Mouse (Mus musculus): ENCODE measurements around the gene Pafah2.

Pafah2 gene

DNA sequence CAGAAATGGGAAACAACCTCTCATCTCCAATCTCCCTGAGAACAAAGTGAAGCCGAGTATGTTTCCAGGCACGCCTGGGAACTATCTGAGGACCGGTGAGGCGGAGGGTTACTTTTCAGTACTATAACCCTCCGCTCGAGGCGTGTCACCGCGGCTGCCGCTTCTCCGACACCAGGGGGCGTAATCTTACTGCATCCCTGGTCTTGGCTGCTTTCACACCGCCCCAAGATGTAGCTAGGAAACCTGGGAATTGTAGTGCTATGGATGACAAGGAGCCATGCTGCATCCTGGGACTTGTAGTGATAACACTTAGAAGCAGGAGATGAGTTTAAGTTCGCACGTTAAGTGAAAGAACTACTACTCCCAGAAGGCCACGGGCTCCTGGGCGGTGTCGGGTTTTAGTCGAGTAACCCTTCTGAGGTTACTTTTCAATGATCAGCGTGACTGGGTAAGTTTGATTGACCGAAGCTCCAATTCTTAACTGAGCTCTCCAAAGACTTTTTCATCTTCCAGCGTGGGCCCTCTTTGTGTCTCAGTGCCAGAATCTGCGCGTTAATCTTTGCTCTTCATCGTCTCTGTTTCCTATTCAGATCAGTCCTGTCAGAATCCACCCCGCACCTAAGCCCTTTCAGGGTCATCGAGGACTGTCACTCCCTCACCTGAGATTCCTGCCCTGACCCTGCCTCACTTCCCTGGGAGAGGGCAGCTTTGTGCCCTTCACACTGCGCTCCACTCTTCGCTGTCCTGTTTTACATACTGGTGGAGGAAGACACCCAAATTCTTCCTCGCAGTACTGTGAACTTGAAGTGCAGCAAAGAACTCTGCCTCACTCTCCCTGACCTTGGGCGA is at the start of gene Pafah2:
Gene Pafah2 (plus strand): TSS at position 344 of the 849 bp plus-strand sequence.
- peak; percentile 100 for DNase-seq

DNA sequence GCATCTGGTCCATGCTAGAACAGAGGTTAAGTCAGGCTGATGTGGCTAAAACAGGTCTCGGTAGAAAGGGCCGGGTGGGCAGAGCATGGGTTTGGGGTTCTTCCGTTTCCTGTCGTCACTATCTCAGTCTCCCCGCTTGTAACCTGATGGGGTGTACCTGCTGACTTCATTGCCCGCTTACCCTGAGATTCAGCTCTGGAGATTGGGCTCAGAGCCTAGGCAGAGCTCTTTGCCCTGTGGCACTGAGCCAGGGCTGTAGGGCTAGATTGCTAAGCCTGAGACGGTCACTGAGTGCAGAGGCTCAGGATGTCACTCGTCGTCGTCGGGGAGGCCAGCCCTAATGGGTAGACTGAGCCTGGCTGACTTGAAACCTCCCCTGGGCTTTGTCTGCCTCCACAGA is 48.0 kb upstream of the Pafah2 start:
- DNase-seq, result no peak

GRCm38 (mm10) chr4:134348545-134348944 is 47.6 kb upstream of the Pafah2 start:
- DNase-seq, result no peak

DNA sequence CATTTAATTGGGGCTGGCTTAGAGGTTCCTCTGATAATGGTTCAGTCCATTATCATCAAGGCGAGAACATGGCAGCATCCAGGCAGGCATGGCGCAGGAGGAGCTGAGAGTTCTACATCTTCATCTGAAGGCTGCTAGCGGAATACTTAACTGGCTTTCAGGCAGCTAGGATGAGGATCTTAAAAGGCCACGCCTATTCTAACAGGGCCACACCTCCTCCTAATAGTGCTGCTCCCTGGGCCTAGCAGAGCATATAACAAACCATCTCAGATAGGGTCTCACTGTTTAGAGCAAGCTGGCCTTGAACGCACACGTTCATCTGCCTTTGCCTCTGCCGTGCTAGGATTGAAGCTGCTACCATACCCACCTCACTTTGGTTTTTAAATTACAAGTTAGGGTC is 46.3 kb upstream of the Pafah2 start:
- DNase-seq, result no peak

DNA sequence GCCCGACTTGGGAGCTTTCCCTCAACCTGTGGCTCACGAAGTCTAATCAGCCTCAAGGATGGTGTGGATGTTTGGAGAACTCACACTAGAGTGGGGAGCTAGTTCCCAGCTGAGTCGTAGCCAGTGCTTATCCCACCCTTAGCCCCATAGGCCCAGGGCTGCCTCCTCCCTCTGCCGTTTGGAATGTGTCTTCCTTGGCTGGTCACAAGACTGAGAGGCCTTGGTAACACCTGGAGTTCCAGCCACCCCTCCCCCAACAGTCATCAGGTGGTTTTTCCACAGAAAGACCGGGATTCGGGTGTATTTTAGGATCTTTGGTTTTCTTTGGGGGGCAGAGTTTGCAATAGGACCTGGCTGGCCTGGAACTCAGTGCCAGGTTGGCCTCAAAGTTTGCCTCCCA is 45.5 kb upstream of the Pafah2 start:
- DNase-seq, result no peak

DNA sequence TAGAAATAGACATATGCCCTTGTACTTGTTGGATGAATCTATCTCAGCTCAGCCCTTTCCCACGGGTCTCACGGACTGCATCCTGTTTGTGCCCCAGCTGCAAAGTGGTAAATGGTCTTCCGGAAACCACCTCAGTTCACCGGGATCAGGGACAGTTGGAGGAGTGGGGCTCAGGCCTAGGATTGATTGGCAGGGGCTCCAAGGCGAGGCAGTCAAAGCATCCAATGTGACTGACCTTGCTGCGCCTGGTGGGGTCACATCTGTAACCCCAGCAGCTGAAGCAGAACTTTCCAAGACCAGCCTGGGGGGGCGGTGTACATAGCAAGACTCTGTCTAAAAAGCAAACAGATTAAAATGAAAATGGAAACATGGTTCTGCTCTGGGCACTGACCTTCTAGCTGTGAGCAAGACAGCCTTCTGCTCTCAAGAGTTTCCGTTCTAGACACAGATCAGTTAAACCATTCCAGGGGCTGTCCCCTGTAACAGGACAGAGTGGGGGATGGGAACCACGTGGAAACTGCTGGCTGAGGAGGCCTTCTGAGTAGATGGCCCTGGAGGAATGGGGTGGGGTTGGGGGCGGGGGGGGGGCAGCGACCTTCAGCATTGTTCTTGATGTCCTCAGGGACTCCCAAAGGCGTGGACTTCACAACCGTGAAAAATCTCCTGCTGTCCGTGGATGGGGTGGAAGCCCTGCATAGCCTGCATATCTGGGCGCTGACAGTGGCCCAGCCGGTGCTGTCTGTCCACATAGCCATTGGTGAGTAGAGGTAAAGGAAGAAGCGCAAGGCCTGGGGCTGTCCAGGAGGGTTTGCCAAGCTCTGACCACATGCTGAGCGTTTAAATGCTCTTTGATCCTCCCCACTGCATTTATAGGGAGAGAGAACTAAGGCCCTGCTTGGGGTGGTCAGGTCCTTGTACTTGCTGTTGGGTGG is 44.5 kb upstream of the Pafah2 start:
- DNase-seq, result no peak

DNA sequence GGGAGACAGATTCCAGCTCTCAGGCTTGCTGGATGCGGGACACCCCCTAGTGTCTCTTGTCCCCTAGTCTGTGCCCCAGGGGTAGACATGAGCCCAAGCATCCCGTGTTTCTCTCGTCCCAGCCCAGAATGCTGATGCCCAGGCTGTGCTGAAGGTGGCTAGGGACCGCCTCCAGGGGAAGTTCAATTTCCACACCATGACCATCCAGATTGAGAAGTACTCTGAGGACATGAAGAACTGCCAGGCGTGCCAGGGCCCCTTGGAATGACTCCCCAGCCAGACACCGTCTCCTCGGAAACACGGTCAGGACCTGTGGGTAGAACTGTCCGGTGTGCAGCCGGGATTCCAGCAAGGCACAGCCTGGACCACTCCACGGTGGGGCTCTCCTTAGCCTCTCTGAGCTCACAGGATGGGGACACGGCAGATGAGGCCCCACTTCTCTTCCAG is 43.8 kb upstream of the Pafah2 start:
- no peak for DNase-seq

DNA sequence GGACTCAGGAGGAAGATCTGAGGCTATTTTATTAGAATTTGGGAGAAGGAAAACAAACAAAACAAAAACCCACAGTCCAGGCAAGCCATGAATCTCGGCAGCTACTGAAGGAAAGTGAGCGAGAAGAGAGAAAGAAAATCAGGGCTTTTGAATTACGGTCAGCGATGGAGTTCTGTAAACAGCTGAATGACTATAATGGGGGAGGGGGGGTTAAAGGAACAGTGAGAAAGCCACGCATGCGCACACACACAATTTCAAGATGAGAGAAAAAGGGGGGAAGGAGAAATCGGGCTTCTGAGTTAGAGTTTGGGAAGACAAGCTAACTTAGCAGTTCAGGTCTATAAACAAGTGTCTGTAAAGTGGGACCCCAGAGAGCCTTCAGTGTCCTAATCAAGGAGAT is 43.2 kb upstream of the Pafah2 start:
- no peak for DNase-seq

DNA sequence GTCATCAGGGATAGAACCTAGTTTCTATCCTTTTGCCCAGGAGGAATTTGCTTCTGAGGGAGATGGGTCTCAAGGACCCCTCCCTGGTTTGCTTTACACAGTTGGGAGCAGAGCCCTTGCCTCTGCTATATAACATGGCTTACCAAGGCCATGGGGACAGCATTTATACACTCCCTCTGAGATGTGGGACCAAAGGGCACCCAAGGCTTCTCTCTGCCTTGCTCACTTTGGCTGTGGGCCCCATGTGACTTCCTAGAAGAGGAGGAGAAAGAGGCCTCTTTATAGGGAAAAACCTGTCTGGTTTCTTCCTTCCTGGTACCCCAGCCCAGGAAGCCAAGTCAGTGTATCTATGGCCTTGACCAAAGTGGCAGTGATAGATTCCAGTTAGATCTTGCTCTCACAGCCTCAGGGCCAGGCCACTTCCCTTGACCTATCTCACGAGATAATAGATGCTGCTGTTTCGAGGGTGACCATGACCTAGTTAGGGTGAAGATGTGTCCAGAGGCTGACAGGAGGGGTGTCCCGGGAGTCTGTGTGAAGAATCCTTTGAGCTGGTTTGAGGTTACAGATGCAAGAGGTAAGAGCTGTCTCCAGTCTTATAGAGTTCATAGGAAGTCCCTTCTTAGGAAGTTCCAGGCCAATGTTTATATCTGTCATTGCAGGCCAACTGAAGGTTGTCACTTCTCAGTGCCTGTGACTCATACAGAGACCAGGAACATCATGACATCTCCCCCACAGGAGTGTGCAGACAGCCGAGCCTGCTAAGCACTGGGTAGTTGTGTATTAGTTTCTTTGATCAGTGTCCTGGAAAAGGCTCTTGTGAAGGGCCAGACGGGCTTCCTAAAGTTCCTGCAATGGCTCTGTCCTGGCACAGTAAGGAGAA is 42.4 kb upstream of the Pafah2 start:
- DNase-seq, result no peak

GRCm38 (mm10) chr4:134355841-134356452 is 40.2 kb upstream of the Pafah2 start:
- no peak for DNase-seq

- DNase-seq, result peak; percentile 80
Measured at GRCm38 (mm10) chr4:134356591-134357460, 39.3 kb upstream of the Pafah2 start.

- no peak for DNase-seq
Measured at GRCm38 (mm10) chr4:134357461-134357771, 38.7 kb upstream of the Pafah2 start.

DNA sequence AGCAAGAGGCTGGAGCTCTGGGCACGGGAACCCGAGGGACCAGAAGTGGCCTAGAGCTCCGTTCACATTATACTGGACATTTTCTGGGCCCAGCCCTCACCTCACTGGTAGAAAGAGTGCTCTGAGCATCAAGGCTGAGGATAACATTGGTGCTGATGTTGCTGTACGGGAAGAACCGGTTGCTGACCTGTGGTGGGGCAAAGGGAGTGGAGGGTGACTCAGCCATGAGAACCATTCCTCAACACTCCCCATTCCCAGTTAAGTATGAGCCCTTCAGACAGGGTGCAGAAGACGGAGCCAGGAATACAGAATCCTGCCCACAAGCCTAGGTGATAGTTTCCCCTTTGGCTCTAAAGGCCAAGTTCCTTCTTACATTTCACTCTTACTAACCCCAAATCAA is 36.5 kb upstream of the Pafah2 start:
- no peak for DNase-seq

DNA sequence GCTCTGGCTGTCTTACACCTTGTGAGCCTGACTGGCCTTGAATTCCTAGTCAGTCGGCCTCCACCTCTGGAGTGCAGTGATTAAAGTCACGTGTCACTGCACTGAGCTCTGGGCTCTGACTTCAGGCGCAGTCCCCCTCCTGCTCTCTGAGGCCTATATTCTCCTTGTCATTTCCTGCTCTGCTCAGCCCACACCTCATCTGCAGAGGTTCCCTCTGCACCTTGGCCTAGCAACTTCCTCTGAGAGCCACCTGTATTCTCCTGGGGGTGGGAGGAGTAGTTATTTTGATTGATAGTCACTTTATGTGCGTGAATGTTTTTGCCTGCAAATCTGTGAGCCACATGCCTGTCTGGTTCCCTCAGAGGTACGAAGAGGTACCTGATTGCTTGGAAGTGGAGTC is 34.9 kb upstream of the Pafah2 start:
- DNase-seq, result no peak

DNA sequence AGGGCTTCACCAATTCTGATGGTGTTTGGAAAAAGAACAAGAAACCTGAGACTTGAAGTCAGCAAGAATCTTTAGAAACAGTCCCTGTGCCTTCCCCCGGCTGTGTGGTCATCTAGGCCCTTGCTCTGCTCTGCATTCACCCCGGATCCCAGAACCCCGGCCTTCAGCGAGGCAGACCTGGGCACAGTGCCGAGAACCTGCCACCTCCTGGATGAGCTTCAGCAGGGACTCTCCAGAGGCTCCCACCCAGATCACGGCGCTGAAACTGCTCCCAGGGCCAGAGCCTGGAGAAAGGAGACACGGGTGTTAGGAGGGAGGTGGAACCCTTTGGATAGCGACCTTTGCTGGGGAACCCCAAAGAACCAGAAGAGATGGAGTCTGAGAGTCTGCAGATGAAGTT is 34.0 kb upstream of the Pafah2 start:
- DNase-seq, result no peak

DNA sequence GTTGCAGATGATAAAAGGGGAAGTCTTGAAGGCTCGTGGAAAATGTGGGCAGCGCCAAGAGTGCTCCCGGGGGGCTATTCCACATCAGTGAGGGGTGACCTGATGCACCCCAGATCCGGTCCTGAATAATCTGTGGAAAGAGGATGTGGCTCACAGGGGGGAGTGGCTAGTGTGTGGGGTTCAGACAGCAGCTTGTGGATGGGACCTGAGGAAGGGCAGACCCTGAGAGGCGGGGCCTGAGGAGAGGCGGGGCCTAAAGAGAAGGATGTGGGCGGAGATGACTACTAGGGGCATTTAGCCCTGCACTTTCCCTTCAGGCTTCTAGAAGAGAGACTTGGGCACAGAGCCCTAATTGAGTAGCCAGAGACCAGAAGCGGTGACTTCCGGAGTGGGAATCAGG is 33.5 kb upstream of the Pafah2 start:
- DNase-seq, result no peak

GRCm38 (mm10) chr4:134365280-134365679 is 30.8 kb upstream of the Pafah2 start:
- no peak for DNase-seq

DNA sequence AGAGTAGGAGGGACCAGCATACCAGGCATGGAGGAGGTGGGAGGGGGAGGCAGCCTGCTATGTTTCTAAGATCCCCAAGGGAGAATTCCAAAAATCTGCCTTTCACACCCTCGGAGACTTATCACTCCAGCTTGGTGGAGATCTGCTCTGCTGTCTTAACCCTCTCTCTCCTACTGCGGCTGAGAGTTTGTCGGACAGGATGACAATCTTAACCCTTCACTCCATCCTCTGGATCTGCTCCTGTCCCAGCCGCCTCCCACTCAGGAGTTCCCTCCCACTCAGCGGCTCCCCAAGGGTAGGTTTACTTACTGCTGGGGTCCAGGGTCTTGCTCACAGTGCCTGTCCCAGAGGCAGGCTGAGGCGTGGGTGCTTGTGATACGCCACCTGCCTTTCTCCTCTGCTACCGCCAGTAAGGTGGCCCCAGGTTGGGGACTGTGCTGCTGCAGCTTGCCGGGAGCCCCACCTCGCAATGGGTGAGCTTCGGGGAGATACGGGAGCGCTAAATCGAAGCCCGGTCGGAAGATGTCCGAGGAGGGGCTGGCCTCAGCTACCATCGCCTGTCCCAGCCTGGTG is 25.4 kb upstream of the Pafah2 start:
- DNase-seq, result peak; percentile 67

DNA sequence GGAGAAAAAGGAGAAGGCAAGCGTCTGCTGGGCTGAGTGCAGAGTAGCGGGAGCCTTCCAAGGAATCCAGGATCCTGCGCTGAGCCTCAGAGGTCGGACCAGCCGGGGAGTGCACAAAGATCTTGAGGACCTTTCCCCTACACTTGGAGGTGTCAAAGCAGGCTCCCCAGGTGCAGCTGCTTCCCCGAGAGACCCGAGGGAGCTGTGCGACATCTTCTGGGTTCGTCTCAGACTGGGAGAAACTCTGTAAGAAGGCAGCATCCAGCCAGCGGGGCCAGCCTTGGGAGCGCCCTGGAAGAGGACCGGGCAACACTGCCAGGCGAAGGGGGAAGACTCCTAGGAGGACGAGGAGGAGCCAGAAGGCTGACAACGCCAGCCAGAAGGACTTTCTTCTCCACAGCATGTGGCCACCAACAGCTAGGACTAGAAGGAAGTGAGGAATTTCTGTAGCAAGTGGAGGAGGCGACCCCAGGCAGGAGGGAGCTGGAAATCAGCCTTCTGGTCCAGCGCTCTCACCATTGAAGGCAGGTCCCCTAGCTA is 24.7 kb upstream of the Pafah2 start:
- peak; percentile 49 for DNase-seq

GRCm38 (mm10) chr4:134372294-134372747 is 23.8 kb upstream of the Pafah2 start:
- DNase-seq, result peak; percentile 87

DNA sequence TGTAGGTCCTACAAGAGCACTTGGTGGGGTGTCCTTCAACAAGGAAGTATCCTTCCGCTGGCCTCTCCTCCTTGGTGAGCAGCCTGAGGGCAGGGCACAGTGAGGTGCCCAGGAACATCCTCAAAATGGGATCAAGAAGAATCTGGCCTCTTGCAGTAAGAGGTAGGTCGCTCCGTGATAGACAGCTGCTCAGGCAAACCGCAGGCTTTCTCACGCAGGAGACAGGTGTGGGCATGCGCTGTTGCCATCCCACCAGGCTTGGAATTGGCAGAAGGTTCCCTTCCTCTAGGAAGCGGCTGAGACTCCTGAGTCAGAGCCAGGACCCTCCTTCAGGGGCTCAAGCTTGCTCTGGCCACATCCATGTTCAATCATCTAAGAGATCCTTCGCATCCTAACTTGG is 22.8 kb upstream of the Pafah2 start:
- no peak for DNase-seq
